Mouse (Mus musculus): ENCODE data around the gene Gbp7. TPM values are rescaled to one million over a fixed set of nuclear protein-coding genes. Genes with fewer than 3 reads are reported as not detected.
"Not testable (repeated sequence)": the region's sequence is repeated elsewhere in the genome, so short reads cannot be mapped to it uniquely, and the experiment has no call there.

Gbp7 gene
- total RNA-seq, 2 experiments from 2014 or later: 6.4 to 6.7 TPM

DNA sequence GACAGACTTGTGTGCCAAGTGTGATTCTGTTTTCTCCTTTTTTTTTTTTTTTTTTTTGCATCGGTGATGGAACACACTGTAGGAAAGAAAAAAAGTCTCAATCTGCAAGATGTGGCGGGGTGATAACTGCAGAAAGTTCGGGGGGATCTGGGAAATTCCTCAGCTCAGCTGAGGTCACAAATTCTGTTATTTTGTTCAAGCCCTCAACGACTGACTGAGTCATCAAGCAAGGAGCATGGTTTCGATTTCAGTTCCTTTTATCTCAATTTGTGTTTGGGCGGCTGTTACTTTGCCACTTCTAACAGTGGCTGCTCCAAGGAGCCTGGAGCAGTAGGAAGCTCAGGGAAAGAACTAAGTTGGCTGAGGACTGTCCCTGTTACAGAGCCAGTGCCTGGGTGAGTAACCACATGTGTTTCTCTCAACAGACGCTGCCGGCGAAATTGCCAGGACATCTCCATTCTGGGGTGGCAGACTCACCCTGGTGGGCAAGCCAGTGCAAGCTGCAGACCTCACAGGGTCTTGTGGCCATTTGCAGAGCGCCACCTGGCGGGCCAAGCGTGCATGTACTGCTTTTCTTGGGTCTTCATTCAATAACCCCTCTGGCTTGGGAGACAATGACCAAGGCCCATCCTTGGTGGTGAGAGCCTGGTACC, 30.3 kb downstream of the Gbp7 start:
- DNase-seq (ENCODE audit: low spot score in 2 of 2): peak; percentile 75 to 87

DNA sequence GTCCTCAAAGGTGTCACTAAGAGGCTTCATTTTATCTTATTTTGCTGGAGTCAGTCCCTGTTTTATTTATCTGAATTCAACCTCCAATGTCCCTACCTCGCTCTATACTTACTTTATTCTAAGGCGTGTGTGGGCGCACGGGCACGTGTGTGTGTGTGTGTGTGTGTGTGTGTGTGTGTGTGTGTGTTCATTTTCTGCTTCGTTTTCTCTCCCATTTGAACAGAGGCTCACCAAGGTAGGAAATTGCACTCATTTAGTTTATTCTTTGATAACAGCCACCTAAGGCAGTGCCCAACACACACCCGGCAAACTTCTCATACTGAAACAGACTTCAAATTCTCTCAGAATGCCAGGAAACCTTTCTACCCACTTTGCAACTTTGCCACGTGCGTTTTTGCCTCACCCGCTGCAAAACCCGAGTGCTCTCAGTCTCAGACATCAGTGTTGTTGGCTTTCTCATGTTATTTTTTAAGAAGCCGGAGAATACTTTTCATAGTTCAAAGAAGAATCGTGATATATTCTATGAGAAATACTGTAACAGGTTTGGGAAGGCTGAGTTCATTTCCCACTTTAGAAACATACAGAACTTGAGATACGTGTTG, 31.0 kb downstream of the Gbp7 start:
- DNase-seq (ENCODE audit: low spot score in 2 of 2): no peak

DNA sequence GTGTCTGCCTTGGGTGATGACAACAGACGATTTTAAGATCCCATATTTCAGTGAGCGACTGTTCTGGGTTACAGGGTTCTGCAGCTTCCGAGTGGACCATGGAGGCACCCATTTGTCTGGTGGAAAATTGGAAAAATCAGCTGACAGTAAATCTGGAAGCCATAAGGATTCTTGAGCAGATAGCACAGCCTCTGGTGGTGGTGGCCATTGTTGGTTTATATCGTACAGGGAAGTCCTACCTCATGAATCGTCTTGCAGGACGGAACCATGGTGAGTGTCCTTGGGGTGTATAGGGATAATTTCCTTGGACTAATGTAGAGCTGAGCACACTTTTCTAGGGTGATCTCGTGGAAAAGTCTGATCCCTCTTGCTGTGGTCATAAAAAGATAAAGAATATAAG, 31.5 kb downstream of the Gbp7 start:
- no peak for DNase-seq (ENCODE audit: low spot score in 2 of 2)

DNA sequence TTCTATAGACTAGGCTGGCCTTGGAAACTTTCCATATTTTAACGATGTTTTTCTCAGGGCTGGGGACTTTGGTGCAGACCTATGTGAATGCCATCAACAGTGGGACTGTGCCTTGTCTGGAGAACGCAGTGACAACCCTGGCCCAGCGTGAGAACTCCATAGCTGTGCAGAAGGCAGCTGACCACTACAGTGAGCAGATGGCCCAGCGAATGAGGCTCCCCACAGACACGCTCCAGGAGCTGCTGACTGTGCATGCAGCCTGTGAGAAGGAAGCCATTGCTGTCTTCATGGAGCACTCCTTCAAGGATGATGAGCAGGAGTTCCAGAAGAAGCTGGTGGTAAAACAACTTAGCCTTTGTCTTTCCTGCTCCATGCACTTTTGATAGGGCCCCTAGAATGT, 37.3 kb downstream of the Gbp7 start:
- not testable (repeated sequence) for DNase-seq (ENCODE audit: low spot score in 2 of 2)

DNA sequence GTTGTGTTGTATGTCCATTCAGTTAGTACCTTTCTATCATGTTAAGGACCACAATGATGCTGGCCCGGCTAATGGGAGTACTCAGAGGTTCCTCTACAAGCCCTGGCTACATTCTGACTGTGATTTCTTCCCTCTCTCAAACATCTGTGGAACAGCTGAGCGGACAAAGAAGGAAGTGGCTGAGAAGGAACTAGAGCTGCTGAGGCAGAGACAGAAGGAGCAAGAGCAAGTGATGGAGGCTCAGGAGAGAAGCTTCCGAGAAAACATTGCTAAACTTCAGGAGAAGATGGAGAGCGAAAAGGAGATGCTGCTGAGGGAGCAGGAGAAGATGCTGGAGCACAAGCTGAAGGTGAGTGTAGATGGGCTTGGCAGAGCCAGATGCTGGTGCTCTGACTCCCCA, 40.6 kb downstream of the Gbp7 start:
- no peak for DNase-seq (ENCODE audit: low spot score in 2 of 2)

DNA sequence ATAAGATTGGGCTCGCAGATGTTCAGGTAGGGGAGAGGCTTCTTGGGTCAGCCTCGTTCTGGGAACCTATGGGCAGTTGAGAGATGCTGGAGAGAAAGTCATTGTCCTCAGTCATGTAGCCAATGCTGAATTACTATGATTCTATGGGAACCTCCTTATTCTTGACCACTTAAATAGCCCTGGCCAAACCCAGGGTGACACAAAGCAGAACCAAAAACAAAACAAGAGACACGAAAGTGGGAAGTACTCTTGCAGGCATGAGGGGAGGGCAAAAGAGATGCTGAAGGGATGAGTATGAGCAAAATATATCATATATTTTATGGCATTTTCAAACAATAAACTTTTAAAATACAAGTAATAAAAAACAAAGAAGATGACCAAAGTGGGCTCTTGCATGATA, 47.0 kb downstream of the Gbp7 start:
- no peak for DNase-seq (ENCODE audit: low spot score in 2 of 2)

DNA sequence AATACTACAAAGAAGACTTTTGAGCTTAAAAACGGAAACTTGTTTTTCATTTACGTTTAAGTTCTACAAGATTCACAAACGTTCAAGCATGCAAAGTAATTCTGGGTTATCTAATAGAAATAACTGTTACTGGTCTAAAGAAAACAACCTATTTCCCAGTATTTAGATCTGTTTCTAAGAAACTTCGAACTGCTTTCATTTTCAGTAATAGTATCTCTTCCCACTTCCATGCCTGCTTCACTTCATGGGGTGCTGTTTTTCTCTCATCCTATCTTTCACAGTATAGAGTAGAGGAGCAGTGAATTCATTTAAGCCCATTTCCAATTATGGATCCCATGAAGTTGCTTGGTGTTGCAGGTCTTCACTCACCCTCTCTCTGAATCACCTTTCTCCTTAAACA, 48.2 kb downstream of the Gbp7 start:
- DNase-seq (ENCODE audit: low spot score in 2 of 2): no peak

DNA sequence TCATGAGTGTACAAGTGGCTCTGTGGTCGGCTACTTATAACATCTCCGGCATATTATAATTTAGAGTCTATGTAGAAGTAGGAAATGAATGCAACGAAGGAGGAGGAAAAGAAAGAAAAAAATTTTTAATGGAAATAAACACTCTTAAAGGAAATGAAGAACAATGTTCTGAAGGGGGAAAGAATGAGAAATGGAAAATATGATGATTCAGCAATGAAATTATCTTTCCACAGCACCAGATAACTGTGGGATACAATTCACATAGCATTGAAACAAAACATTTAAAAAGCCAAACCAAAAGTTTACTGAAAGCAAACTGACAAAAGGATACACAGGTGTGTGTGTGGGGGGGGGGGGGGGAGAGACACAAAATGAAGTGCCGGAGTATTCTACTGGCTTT, 52.9 kb downstream of the Gbp7 start:
- no peak for DNase-seq (ENCODE audit: low spot score in 2 of 2)

DNA sequence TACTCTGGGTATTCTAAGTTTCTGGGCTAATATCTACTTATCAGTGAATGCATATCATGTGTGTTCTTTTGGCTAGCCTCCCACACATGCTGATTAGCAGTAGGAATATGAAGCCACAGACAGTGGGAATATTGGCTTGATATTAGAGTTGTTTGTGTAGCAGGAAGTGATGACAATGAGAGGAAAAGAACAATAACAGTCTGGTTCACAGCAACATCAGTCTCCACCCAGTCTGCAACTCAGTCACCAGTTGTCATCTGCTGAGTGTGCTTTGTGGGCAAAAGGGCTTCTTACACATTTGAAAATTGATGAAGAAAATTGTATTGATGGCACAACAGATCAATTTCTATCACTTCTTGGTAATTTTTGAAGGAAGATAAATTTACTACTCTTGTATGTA, 57.2 kb downstream of the Gbp7 start:
- no peak for DNase-seq (ENCODE audit: low spot score in 2 of 2)

DNA sequence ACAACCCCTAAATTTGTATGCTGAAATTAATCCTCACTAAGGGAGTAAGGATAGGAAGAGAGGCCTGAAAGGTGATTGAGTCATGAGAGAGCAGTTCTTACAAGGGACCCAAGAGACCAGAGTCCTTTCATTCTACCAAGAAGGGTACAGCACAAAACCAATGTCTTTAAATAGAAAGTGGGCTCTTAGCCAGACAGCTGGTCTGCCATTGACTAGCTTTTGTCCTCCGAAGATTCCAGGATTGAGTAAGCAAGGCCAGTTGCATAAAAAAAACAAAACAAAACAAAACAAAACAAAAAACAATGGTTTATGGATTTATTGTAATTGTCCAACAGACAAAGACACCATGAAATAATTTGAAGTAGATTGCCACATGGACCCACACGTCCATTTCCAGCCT, 58.7 kb downstream of the Gbp7 start:
- no peak for DNase-seq (ENCODE audit: low spot score in 2 of 2)

DNA sequence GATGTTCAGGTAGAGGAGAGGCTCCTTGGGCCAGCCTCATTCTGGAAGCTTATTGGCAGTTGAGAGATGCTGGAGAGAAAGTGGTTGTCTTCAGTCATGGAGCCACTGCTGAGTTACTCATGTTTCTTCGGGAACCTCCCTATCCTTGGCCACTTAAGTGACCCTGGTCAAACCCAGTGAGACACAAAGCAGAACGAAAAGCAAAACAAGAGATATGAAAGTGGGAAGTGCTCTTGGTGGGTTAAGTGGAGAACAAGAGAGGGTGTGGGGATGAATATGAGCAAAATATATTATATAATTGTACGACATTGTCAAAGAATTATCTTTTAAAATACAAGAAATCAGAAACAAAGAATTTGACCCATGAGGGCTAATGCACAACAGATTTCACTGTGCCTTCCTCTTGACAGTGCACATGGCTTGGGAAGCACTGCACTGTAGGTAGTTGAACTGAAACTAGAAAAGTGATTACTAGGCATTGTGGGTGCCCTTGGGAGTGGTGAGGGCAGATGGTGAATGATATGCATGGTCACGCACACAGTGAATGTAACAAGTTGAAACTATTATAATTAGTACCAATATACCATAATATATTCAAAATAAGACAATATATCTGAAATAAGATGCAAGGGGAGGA, 60.4 kb downstream of the Gbp7 start:
- DNase-seq (ENCODE audit: low spot score in 2 of 2): no peak

DNA sequence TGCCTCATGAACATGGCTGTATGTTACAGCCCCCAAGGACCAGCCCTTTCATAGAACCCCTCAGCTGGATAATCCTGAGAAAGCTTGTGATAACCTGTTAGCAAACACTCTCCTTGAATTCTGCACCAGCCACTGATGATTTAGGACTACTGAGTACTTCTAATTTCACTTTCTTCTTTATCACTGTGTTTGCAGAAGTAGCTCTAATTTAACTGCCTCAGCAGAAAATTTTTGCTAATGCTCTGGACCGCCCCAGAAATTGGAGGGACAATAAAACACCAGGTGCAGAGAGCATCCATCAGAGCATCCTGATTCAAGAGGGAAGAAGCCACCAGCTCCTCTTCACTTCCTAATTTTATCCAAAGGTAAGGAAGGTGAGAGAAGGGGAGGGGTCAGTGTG, 64.4 kb downstream of the Gbp7 start, which contains the start of gene Gbp2b:
Gbp2b (plus strand) TSS at position 301 of the 400 bp plus-strand sequence.
- DNase-seq (ENCODE audit: low spot score in 2 of 2): no peak

DNA sequence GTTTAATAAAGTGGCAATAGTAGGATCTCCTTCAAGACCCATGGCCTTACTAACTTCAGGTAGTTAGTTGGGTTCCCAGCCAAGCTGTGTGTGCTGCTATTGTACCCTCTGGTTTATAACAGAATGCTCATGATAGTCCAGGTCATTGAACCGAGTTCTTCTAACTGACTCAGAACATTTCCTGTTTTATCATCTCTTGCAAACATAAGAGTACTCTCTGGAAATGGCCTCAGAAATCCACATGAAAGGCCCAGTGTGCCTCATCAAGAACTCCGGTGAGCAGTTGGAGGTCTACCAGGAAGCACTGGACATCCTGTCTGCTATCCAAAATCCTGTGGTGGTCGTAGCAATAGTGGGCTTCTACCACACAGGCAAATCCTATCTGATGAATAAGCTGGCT, 67.8 kb downstream of the Gbp7 start:
- no peak for DNase-seq (ENCODE audit: low spot score in 2 of 2)

Other genes with a start within 250 kb of the Gbp7 start
- 100 to 1,000 TPM; 353 to 367 TPM for gene Pdlim5, start 134.6 kb upstream of the Gbp7 start, total RNA-seq (2021)
- gene Gbp5, start 36.4 kb upstream of the Gbp7 start, total RNA-seq (2021): 1 to 10 TPM; 3.0 TPM
- gene Gbp3, start 29.7 kb downstream of the Gbp7 start, total RNA-seq (2021): 1 to 10 TPM; 8.5 to 9.7 TPM
- gene Gbp2b, start 64.5 kb downstream of the Gbp7 start, total RNA-seq (2021): under 1 TPM in 1 of 2 experiments, not detected in 1; 0.08 TPM
- 1 to 10 TPM; 3.8 to 4.0 TPM for gene Gbp2, start 90.3 kb downstream of the Gbp7 start, total RNA-seq (2021)
- gene Kyat3, start 170.7 kb downstream of the Gbp7 start, total RNA-seq (2021): 1 to 10 TPM; 4.6 to 5.1 TPM
- gene Gtf2b, start 234.7 kb downstream of the Gbp7 start, total RNA-seq (2021): 10 to 100 TPM; 24.2 to 26.7 TPM

Measured in gastrocnemius, postnatal 4 days (tissue).